9 mouse cellular contexts compared by ENCODE assay signal in genomic region chr2:21908813-21909480, GRCm38 (mm10).
A peak's percentile ranks its signal among the peaks of the same experiment; 100 is the strongest.
DNase-seq lines count a peak whose midpoint lies in the region; ATAC-seq and TF ChIP-seq lines count a peak whose summit lies in the region.
"Had no signal": no experiment of that assay in that cellular context is flagged by ENCODE, and none has a peak within 500 bp of the region (broad histone marks: within the 10 kb centered on the region; RNA-seq: fewer than 3 reads in every experiment).

No protein-coding gene starts in this region.

- 66% methylated on average over 7 of the region's 7 CpGs for WGBS in lung, postnatal 0 days
- 48% methylated on average over 7 of the region's 7 CpGs for WGBS in heart, embryonic 12.5 days
- 64% methylated on average over 7 of the region's 7 CpGs for WGBS in stomach, embryonic 14.5 days

- no peak overlapping the region for H3K27ac ChIP-seq in lung, postnatal 0 days (ENCODE audit: low read length)
- no peak overlapping the region for H3K27ac ChIP-seq in heart, embryonic 12.5 days (ENCODE audit: poor library complexity, severe bottlenecking)
- no peak overlapping the region for H3K27ac ChIP-seq in stomach, embryonic 14.5 days (ENCODE audit: low read length)
- H3K27ac ChIP-seq: neural tube, embryonic 12.5 days had no signal

- H3K36me3 ChIP-seq in lung, postnatal 0 days (ENCODE audit: insufficient read depth, low read length), result no peaks in the 10 kb centered on the region
- H3K36me3 ChIP-seq in heart, embryonic 12.5 days, result no peaks in the 10 kb centered on the region
- no peaks in the 10 kb centered on the region for H3K36me3 ChIP-seq in stomach, embryonic 14.5 days (ENCODE audit: control insufficient read depth, insufficient read depth, low read length)
- H3K36me3 ChIP-seq: neural tube, embryonic 12.5 days had no signal

- H3K27me3 ChIP-seq in lung, postnatal 0 days (replicated peaks; ENCODE audit: insufficient read depth, low read length), result no peaks in the 10 kb centered on the region
- no peaks in the 10 kb centered on the region for H3K27me3 ChIP-seq in heart, embryonic 12.5 days (replicated peaks)
- H3K27me3 ChIP-seq in stomach, embryonic 14.5 days (ENCODE audit: control insufficient read depth, insufficient read depth, low read length), result no peaks in the 10 kb centered on the region
- H3K27me3 ChIP-seq: neural tube, embryonic 12.5 days had no signal

- TF ChIP-seq EP300 in lung, postnatal 0 days (IDR thresholded peaks at IDR 0.05), result no peak

- no peak for TF ChIP-seq CTCF in lung, postnatal 0 days (IDR thresholded peaks at IDR 0.05)

- DNase-seq in gastrocnemius, adult 18-20 months (ENCODE audit: low spot score), result peak; percentile 37
- DNase-seq in gastrocnemius, postnatal 10 days, result no peak
- no peak for DNase-seq in lung, postnatal 0 days (ENCODE audit: low spot score)
- no peak for DNase-seq in lung, postnatal 10 days
- no peak for DNase-seq in kidney, adult 8-10 months
- no peak for DNase-seq in yolk sac, embryonic 10.5 days (ENCODE audit: low spot score)

- peak overlapping the region; percentile 48; the same call in 1 of the 2 replicates for H3K4me2 ChIP-seq in lung, postnatal 0 days (replicated peaks; ENCODE audit: low read depth, low read length)
- peak overlapping the region; percentile 64 for H3K4me2 ChIP-seq in heart, embryonic 12.5 days
- peak overlapping the region; percentile 35 for H3K4me2 ChIP-seq in stomach, embryonic 14.5 days (replicated peaks; ENCODE audit: low read depth, low read length)
- H3K4me2 ChIP-seq: neural tube, embryonic 12.5 days had no signal

- H3K4me1 ChIP-seq in lung, postnatal 0 days (ENCODE audit: insufficient read depth, low read depth, low read length), result no peaks in the 10 kb centered on the region
- H3K4me1 ChIP-seq in heart, embryonic 12.5 days (replicated peaks), result no peaks in the 10 kb centered on the region
- no peaks in the 10 kb centered on the region for H3K4me1 ChIP-seq in stomach, embryonic 14.5 days (ENCODE audit: control insufficient read depth, insufficient read depth, low read length)
- H3K4me1 ChIP-seq: neural tube, embryonic 12.5 days had no signal

- no peak for ATAC-seq in lung, postnatal 0 days
- ATAC-seq in heart, embryonic 12.5 days (ENCODE audit: insufficient number of reproducible peaks, low FRiP score), result no peak
- ATAC-seq in stomach, embryonic 14.5 days (ENCODE audit: insufficient number of reproducible peaks, insufficient read depth, low FRiP score, low read depth), result no peak

- 0 out of 2 replicates have a peak overlapping the region, but pooled peaks have one; percentile 28 for H3K4me3 ChIP-seq in lung, postnatal 0 days (ENCODE audit: low read depth, low read length)
- H3K4me3 ChIP-seq in heart, embryonic 12.5 days, result no peak overlapping the region
- no peak overlapping the region for H3K4me3 ChIP-seq in stomach, embryonic 14.5 days (ENCODE audit: low read depth, low read length)
- H3K4me3 ChIP-seq: neural tube, embryonic 12.5 days had no signal

- no peak overlapping the region for H3K9ac ChIP-seq in lung, postnatal 0 days (replicated peaks; ENCODE audit: low read depth)
- H3K9ac ChIP-seq in heart, embryonic 12.5 days, result no peak overlapping the region
- H3K9ac ChIP-seq in stomach, embryonic 14.5 days (replicated peaks; ENCODE audit: low read depth, low read length), result no peak overlapping the region
- H3K9ac ChIP-seq: neural tube, embryonic 12.5 days had no signal

- H3K9me3 ChIP-seq in lung, postnatal 0 days (ENCODE audit: low read length), result no peaks in the 10 kb centered on the region
- H3K9me3 ChIP-seq in heart, embryonic 12.5 days (replicated peaks), result no peaks in the 10 kb centered on the region
- H3K9me3 ChIP-seq in stomach, embryonic 14.5 days (ENCODE audit: control insufficient read depth, low read depth, low read length), result no peaks in the 10 kb centered on the region
- H3K9me3 ChIP-seq: neural tube, embryonic 12.5 days had no signal
